Mouse (Mus musculus) stomach, embryonic 16.5 days (tissue): ENCODE data around the gene Tulp3. TPM values are rescaled to one million over a fixed set of nuclear protein-coding genes. Genes with fewer than 3 reads are reported as not detected.

Experiments used
- ATAC-seq: fragments of 200-750 bp; cut with Nextera tagmentation; 2 replicates; pipeline ENCODE4 v1.8.0; 2017; ENCODE audit warnings: moderate number of reproducible peaks, moderate TSS enrichment; ENCODE audit not compliant: insufficient read depth, low FRiP score
- H3K27ac ChIP-seq: fragments of 300-500 bp; sonication (generic); 2 replicates; pipeline ENCODE4 v1.5.1; 2014; ENCODE audit warnings: low read length
- H3K27me3 ChIP-seq: fragments of 300-500 bp; sonication (generic); 2 replicates; pipeline ENCODE4 v1.6.1; 2014; ENCODE audit warnings: low read length, control low read depth, mixed read lengths; ENCODE audit not compliant: control insufficient read depth, insufficient read depth
- H3K36me3 ChIP-seq: fragments of 300-500 bp; sonication (generic); 2 replicates; pipeline ENCODE4 v1.6.1; 2014; ENCODE audit warnings: low read length; ENCODE audit not compliant: control insufficient read depth, insufficient read depth
- H3K4me1 ChIP-seq: fragments of 300-500 bp; sonication (generic); 2 replicates; pipeline ENCODE4 v1.6.1; 2014; ENCODE audit warnings: low read length, control low read depth, mixed read lengths; ENCODE audit not compliant: control insufficient read depth, insufficient read depth
- H3K4me2 ChIP-seq: fragments of 300-500 bp; sonication (generic); 2 replicates; pipeline ENCODE4 v1.6.1; 2014; ENCODE audit warnings: low read depth, low read length, mixed read lengths
- H3K4me3 ChIP-seq: fragments of 300-500 bp; sonication (generic); replicated peaks from 2 replicates; pipeline ENCODE4 v1.5.1; 2014; ENCODE audit warnings: mild to moderate bottlenecking, low read length
- H3K9ac ChIP-seq: fragments of 300-500 bp; sonication (generic); 2 replicates; pipeline ENCODE4 v1.6.1; 2014; ENCODE audit warnings: low read length
- H3K9me3 ChIP-seq: fragments of 300-500 bp; sonication (generic); replicated peaks from 2 replicates; pipeline ENCODE4 v1.6.1; 2016; ENCODE audit warnings: low read length, control low read depth; ENCODE audit not compliant: control insufficient read depth
- WGBS: fragments of 180-500 bp; shearing (Covaris S2); extraction: QIAGEN DNeasy Blood & Tissue Kit; methylation state at CpG from one replicate; pipeline ENCODE4 v1.1.7; 2014; 5-methylcytosine and 5-hydroxymethylcytosine counted together
- polyA plus RNA-seq: library from polyadenylated mRNA; unstranded; fragments of >200 nt; fragmentation: Nextera tagmentation; extraction: Ambion mirVana; gene quantifications from 2 replicates; pipeline ENCODE4 v1.2.1, GENCODE M21; 2015

Gene Tulp3
- polyA plus RNA-seq, 1 experiment from 2014 or later: 13.8 TPM

DNA sequence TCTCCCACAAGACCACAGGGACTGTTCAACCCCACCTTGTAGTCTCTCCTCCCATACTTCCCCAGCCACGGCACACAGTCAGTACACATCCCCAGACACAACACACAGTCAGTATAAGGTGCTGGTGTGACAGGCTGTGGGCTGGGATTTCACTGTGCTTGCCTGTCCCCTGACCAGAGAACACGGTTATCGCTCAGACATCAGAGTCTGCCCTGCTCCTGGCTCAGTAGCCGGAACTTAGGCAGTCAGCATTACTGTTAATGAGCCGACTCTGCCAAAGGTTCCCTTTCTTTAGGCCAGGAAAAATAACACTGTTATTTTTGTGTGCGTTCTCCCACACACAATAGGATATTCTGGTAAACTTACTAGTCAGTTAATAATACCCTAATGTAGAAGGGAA is 79.3 kb downstream of the Tulp3 start:
- WGBS: 90% methylated on average over 6 of the region's 6 CpGs
- no peak for ATAC-seq
- no peak overlapping the region for H3K27ac ChIP-seq
- no peak overlapping the region for H3K4me3 ChIP-seq
- no peaks in the 10 kb centered on the region for H3K9me3 ChIP-seq
- H3K27me3 ChIP-seq: no peaks in the 10 kb centered on the region
- no peak overlapping the region for H3K9ac ChIP-seq
- H3K4me1 ChIP-seq: no peaks in the 10 kb centered on the region; the same call in 1 of the 2 replicates
- no peaks in the 10 kb centered on the region for H3K36me3 ChIP-seq
- H3K4me2 ChIP-seq: no peak overlapping the region

DNA sequence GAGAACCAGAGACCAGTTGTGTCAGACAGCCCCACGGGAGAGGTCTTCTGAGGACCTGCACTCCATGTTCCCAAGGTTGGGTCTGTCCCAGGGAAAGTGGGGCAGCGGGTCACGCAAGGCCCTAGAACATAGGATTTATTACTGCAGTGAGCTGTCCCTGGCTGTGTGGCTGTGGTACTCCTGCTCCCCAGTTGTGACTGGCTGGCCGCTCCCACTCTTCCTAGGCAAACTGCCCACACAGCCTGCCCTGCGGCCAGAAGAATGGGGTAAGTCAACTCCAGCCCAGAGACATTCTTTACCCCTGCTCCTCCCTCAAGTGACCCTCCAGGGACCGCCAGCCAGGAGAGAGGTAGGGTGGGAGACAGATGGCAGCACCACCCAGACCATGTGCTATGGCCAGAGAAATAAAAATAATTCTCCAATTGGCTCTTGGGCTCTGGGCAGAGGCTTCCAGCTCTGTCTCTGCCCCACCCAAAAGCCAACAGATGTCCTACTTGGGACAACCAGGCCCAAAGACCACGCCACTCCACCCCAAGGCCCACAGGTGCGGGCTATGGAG is 80.1 kb downstream of the Tulp3 start:
- no peak overlapping the region for H3K4me3 ChIP-seq
- no peaks in the 10 kb centered on the region for H3K27me3 ChIP-seq
- H3K27ac ChIP-seq: no peak overlapping the region
- H3K4me1 ChIP-seq: no peaks in the 10 kb centered on the region; the same call in 1 of the 2 replicates
- WGBS: 82% methylated on average over 8 of the region's 8 CpGs
- no peaks in the 10 kb centered on the region for H3K9me3 ChIP-seq
- H3K4me2 ChIP-seq: no peak overlapping the region
- ATAC-seq: no peak
- no peak overlapping the region for H3K9ac ChIP-seq
- no peaks in the 10 kb centered on the region for H3K36me3 ChIP-seq

DNA sequence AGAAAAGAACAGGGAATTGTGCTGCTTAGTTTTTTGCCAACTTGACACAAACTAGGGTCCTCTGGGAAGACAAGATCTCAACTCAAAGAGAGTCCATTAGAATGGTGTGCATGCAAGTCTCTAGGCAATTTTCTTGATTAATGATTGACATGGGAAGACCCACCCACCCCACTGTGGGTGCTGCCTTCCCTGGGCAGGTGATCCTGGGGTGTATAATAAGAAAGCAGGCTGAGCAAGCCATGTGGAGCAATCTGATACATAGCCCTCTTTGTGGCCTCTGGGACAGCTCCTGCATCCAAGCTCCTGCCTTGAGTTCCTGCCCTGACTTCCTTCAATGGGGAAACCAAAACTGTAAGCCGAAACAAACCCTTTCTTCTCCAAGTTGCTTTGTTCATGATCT is 82.1 kb downstream of the Tulp3 start:
- H3K27me3 ChIP-seq: no peaks in the 10 kb centered on the region
- H3K4me3 ChIP-seq: no peak overlapping the region
- no peaks in the 10 kb centered on the region for H3K36me3 ChIP-seq
- ATAC-seq: no peak
- no peak overlapping the region for H3K4me2 ChIP-seq
- H3K27ac ChIP-seq: no peak overlapping the region
- no peak overlapping the region for H3K9ac ChIP-seq
- 69% methylated on average over 1 of the region's 1 CpGs for WGBS
- H3K9me3 ChIP-seq: no peaks in the 10 kb centered on the region
- no peaks in the 10 kb centered on the region; the same call in 1 of the 2 replicates for H3K4me1 ChIP-seq

DNA sequence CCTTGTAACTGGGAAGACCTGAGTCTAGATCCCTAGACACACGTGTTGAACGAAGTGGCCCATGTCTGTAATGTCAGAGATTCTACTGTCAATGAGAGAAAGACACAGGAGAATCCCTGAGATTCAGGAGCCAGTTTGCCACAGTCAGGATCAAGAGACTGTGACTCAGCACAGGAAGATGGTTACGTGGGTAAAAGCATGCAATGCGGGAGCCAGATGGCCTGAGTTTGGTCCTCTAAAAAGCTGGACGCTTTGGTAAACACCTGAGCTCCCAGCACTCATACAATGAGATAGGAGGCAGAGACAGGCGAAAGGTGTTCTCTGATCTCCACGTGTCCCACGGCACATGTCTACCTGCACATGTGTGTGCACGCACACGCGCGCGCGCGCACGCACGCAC is 82.9 kb downstream of the Tulp3 start:
- WGBS: 94% methylated on average over 17 of the region's 17 CpGs
- H3K27ac ChIP-seq: no peak overlapping the region
- H3K9ac ChIP-seq: no peak overlapping the region
- ATAC-seq: no peak
- H3K4me3 ChIP-seq: no peak overlapping the region
- no peaks in the 10 kb centered on the region for H3K9me3 ChIP-seq
- H3K4me2 ChIP-seq: no peak overlapping the region
- H3K4me1 ChIP-seq: no peaks in the 10 kb centered on the region; the same call in 1 of the 2 replicates
- H3K36me3 ChIP-seq: no peaks in the 10 kb centered on the region
- no peaks in the 10 kb centered on the region for H3K27me3 ChIP-seq

Other genes starting within 250 kb of the Tulp3 start
- 177 and 178 TPM in 2 replicates for gene Tspan9, start 212.3 kb downstream of the Tulp3 start, polyA plus RNA-seq
- 0.79 and 2.0 TPM in 2 replicates for gene Tead4, start 55.0 kb downstream of the Tulp3 start, polyA plus RNA-seq
- gene Rhno1, start 7.1 kb upstream of the Tulp3 start, polyA plus RNA-seq: 86.6 and 93.2 TPM in 2 replicates
- gene Foxm1, start 7.1 kb upstream of the Tulp3 start, polyA plus RNA-seq: 24.3 and 26.4 TPM in 2 replicates
- 0.21 TPM in 2 replicates for gene Tex52, start 19.6 kb upstream of the Tulp3 start, polyA plus RNA-seq
- not detected in 2 replicates for gene Gm44596, start 19.7 kb upstream of the Tulp3 start, polyA plus RNA-seq
- gene Nrip2, start 43.4 kb upstream of the Tulp3 start, polyA plus RNA-seq: 5.5 and 6.2 TPM in 2 replicates
- 25.0 and 36.4 TPM in 2 replicates for gene Itfg2, start 69.1 kb upstream of the Tulp3 start, polyA plus RNA-seq
- gene Fkbp4, start 82.8 kb upstream of the Tulp3 start, polyA plus RNA-seq: 413 and 416 TPM in 2 replicates
- gene Pzp, start 170.9 kb upstream of the Tulp3 start, polyA plus RNA-seq: 10.9 and 15.0 TPM in 2 replicates
- 2.7 and 3.6 TPM in 2 replicates for gene A2ml1, start 225.8 kb upstream of the Tulp3 start, polyA plus RNA-seq